Mouse (Mus musculus): ENCODE results near the gene Ahcyl1. TPM values are rescaled to one million over a fixed set of nuclear protein-coding genes. Genes with fewer than 3 reads are reported as not detected.

Ahcyl1 gene
- polyA plus RNA-seq, 1 experiment from 2014 or later: 69.3 TPM

Other genes with a start within 250 kb of the Ahcyl1 start
- gene Kcnc4, start 237.0 kb downstream of the Ahcyl1 start, polyA plus RNA-seq (2016; fragmentation: Nextera tagmentation; extraction: Ambion mirVana): 0.12 and 0.15 TPM in 2 replicates
- 3.9 and 4.6 TPM in 2 replicates for gene Slc6a17, start 178.5 kb downstream of the Ahcyl1 start, polyA plus RNA-seq (2016; fragmentation: Nextera tagmentation; extraction: Ambion mirVana)
- not detected in 2 replicates for gene Ubl4b, start 141.5 kb downstream of the Ahcyl1 start, polyA plus RNA-seq (2016; fragmentation: Nextera tagmentation; extraction: Ambion mirVana)
- 0.49 and 1.4 TPM in 2 replicates for gene Alx3, start 101.5 kb downstream of the Ahcyl1 start, polyA plus RNA-seq (2016; fragmentation: Nextera tagmentation; extraction: Ambion mirVana)
- not detected in 2 replicates for gene Gm10961, start 65.2 kb downstream of the Ahcyl1 start, polyA plus RNA-seq (2016; fragmentation: Nextera tagmentation; extraction: Ambion mirVana)
- gene Strip1, start 64.9 kb downstream of the Ahcyl1 start, polyA plus RNA-seq (2016; fragmentation: Nextera tagmentation; extraction: Ambion mirVana): 43.6 and 44.6 TPM in 2 replicates
- gene Csf1, start 63.9 kb upstream of the Ahcyl1 start, polyA plus RNA-seq (2016; fragmentation: Nextera tagmentation; extraction: Ambion mirVana): 12.7 and 12.8 TPM in 2 replicates
- gene Eps8l3, start 180.7 kb upstream of the Ahcyl1 start, polyA plus RNA-seq (2016; fragmentation: Nextera tagmentation; extraction: Ambion mirVana): 0.23 TPM in 1 of 2 replicates, not detected in the other
- gene Gstm5, start 199.3 kb upstream of the Ahcyl1 start, polyA plus RNA-seq (2016; fragmentation: Nextera tagmentation; extraction: Ambion mirVana): 118 and 119 TPM in 2 replicates
- 15.1 and 16.5 TPM in 2 replicates for gene Gstm7, start 235.3 kb upstream of the Ahcyl1 start, polyA plus RNA-seq (2016; fragmentation: Nextera tagmentation; extraction: Ambion mirVana)
- 9.8 TPM in 2 replicates for gene Gstm6, start 247.2 kb upstream of the Ahcyl1 start, polyA plus RNA-seq (2016; fragmentation: Nextera tagmentation; extraction: Ambion mirVana)